Comparison of ENCODE assay signal across 14 mouse cellular contexts in genomic region chr11:62612604-62613003, GRCm38 (mm10). TPM values are rescaled to one million over a fixed set of nuclear protein-coding genes. Genes with fewer than 3 reads are reported as not detected.
DNase-seq lines count a peak whose midpoint lies in the region; ATAC-seq and TF ChIP-seq lines count a peak whose summit lies in the region.
"Had no signal": no experiment of that assay in that cellular context is flagged by ENCODE, and none has a peak within 500 bp of the region (broad histone marks: within the 10 kb centered on the region; RNA-seq: fewer than 3 reads in every experiment).

No protein-coding gene starts in this region.

- H3K27me3 ChIP-seq in forebrain, embryonic 11.5 days (ENCODE audit: control insufficient read depth, insufficient read depth, low read length), result no peaks in the 10 kb centered on the region
- H3K27me3 ChIP-seq in hindbrain, embryonic 10.5 days (ENCODE audit: insufficient read depth, poor library complexity, severe bottlenecking), result 0 out of 2 replicates have a peak, but pooled peaks cover 5% of the 10 kb centered on the region
- H3K27me3 ChIP-seq in midbrain, embryonic 10.5 days (ENCODE audit: low read depth, poor library complexity, severe bottlenecking), result no peaks in the 10 kb centered on the region
- no peaks in the 10 kb centered on the region for H3K27me3 ChIP-seq in neural tube, embryonic 14.5 days (ENCODE audit: control insufficient read depth, insufficient read depth, low read length)
- H3K27me3 ChIP-seq: heart, embryonic 13.5 days; liver, embryonic 13.5 days had no signal

- TF ChIP-seq CTCF in lung, adult 2 months (IDR thresholded peaks at IDR 0.05; ENCODE audit: insufficient read depth, low read length), result no peak

- ATAC-seq in forebrain, embryonic 11.5 days (replicated peaks; ENCODE audit: low FRiP score), result no peak
- no peak for ATAC-seq in neural tube, embryonic 14.5 days (ENCODE audit: low read depth)

- H3K36me3 ChIP-seq in forebrain, embryonic 11.5 days (ENCODE audit: control insufficient read depth, insufficient read depth, low read length), result no peaks in the 10 kb centered on the region
- peaks cover 57% of the 10 kb centered on the region for H3K36me3 ChIP-seq in hindbrain, embryonic 10.5 days
- H3K36me3 ChIP-seq in midbrain, embryonic 10.5 days, result peaks cover 55% of the 10 kb centered on the region
- H3K36me3 ChIP-seq in neural tube, embryonic 14.5 days (ENCODE audit: control insufficient read depth, insufficient read depth, low read length), result peaks cover 7% of the 10 kb centered on the region; the same call in 1 of the 2 replicates

- H3K9me3 ChIP-seq in forebrain, embryonic 11.5 days (ENCODE audit: control insufficient read depth, low read length), result no peaks in the 10 kb centered on the region
- no peaks in the 10 kb centered on the region for H3K9me3 ChIP-seq in hindbrain, embryonic 10.5 days
- no peaks in the 10 kb centered on the region for H3K9me3 ChIP-seq in midbrain, embryonic 10.5 days (replicated peaks)
- H3K9me3 ChIP-seq in neural tube, embryonic 14.5 days (ENCODE audit: control insufficient read depth, low read length), result no peaks in the 10 kb centered on the region
- H3K9me3 ChIP-seq: heart, embryonic 13.5 days; liver, embryonic 13.5 days had no signal

- H3K4me3 ChIP-seq in forebrain, embryonic 11.5 days (ENCODE audit: low read depth, low read length), result no peak overlapping the region
- H3K4me3 ChIP-seq in hindbrain, embryonic 10.5 days, result no peak overlapping the region
- no peak overlapping the region for H3K4me3 ChIP-seq in midbrain, embryonic 10.5 days
- H3K4me3 ChIP-seq in neural tube, embryonic 14.5 days (ENCODE audit: low read depth, low read length), result no peak overlapping the region
- H3K4me3 ChIP-seq in lung, adult 2 months (replicated peaks; ENCODE audit: extremely low read depth, low read depth, low read length), result no peak overlapping the region
- H3K4me3 ChIP-seq: liver, embryonic 13.5 days had no signal

- no peak for TF ChIP-seq POLR2A in lung, adult 2 months (IDR thresholded peaks at IDR 0.05; ENCODE audit: borderline replicate concordance, extremely low read depth, low read depth, low read length)

- H3K4me1 ChIP-seq in forebrain, embryonic 11.5 days (replicated peaks; ENCODE audit: control insufficient read depth, insufficient read depth, low read length), result no peaks in the 10 kb centered on the region; the same call in 1 of the 2 replicates
- H3K4me1 ChIP-seq in hindbrain, embryonic 10.5 days (replicated peaks), result peaks cover 39% of the 10 kb centered on the region
- H3K4me1 ChIP-seq in midbrain, embryonic 10.5 days, result peaks cover 33% of the 10 kb centered on the region
- H3K4me1 ChIP-seq in neural tube, embryonic 14.5 days (ENCODE audit: control insufficient read depth, insufficient read depth, low read length), result peaks cover 14% of the 10 kb centered on the region; the same call in 1 of the 2 replicates
- H3K4me1 ChIP-seq in lung, adult 2 months (ENCODE audit: control insufficient read depth, insufficient read depth, low read length), result peaks cover 3% of the 10 kb centered on the region; the same call in 1 of the 2 replicates

- no peak for DNase-seq in forebrain, embryonic 11.5 days (ENCODE audit: low spot score)
- no peak for DNase-seq in hindbrain, embryonic 10.5 days (ENCODE audit: low spot score)
- DNase-seq in midbrain, embryonic 10.5 days (ENCODE audit: low spot score), result no peak
- no peak for DNase-seq in testis, postnatal 14 days (ENCODE audit: low spot score)
- no peak for DNase-seq in ovary, postnatal 10 days (ENCODE audit: low spot score)
- DNase-seq in lung, adult 2 months, result no peak
- DNase-seq: cerebellum, adult 11-12 months; gastrocnemius, postnatal 36 days; kidney, adult 9 months; liver, embryonic 13.5 days; right cerebral cortex, postnatal 4 days; thymus, adult 2 months had no signal

- 75% methylated on average over 10 of the region's 10 CpGs for WGBS in forebrain, embryonic 11.5 days
- WGBS in hindbrain, embryonic 10.5 days, result 62% methylated on average over 10 of the region's 10 CpGs
- WGBS in midbrain, embryonic 10.5 days, result 79% methylated on average over 10 of the region's 10 CpGs
- WGBS in neural tube, embryonic 14.5 days, result 39% methylated on average over 10 of the region's 10 CpGs
- 89% methylated on average over 10 of the region's 10 CpGs for WGBS in lung, adult 2 months

- H3K4me2 ChIP-seq in forebrain, embryonic 11.5 days (ENCODE audit: low read depth, low read length, severe bottlenecking), result no peak overlapping the region
- 0 out of 2 replicates have a peak overlapping the region, but pooled peaks have one; percentile 45 for H3K4me2 ChIP-seq in neural tube, embryonic 14.5 days (ENCODE audit: low read depth, low read length)
- H3K4me2 ChIP-seq: liver, embryonic 13.5 days had no signal

- H3K27ac ChIP-seq in forebrain, embryonic 11.5 days (ENCODE audit: low read depth, low read length), result no peak overlapping the region
- H3K27ac ChIP-seq in hindbrain, embryonic 10.5 days, result peak overlapping the region; percentile 89
- H3K27ac ChIP-seq in midbrain, embryonic 10.5 days (replicated peaks), result peak overlapping the region; percentile 90
- peak overlapping the region; percentile 94 for H3K27ac ChIP-seq in neural tube, embryonic 14.5 days (ENCODE audit: low read depth, low read length)
- H3K27ac ChIP-seq: heart, embryonic 13.5 days; liver, embryonic 13.5 days had no signal

- peak overlapping the region; percentile 60 for H3K9ac ChIP-seq in forebrain, embryonic 11.5 days (ENCODE audit: low read length)
- H3K9ac ChIP-seq in neural tube, embryonic 14.5 days (replicated peaks; ENCODE audit: low read depth, low read length), result peak overlapping the region; percentile 25; the same call in 1 of the 2 replicates
- H3K9ac ChIP-seq: liver, embryonic 13.5 days had no signal

RNA-seq across cellular contexts. Expression of gene Lrrc75a, which starts 35.7 kb away (rescaled TPM):
- 14.3 and 20.7 TPM in 2 replicates for polyA plus RNA-seq in forebrain, embryonic 11.5 days (2014; fragmentation: Nextera tagmentation; extraction: Ambion mirVana)
- 12.6 and 15.0 TPM in 2 replicates for polyA plus RNA-seq in hindbrain, embryonic 10.5 days (2016; fragmentation: Nextera tagmentation; extraction: Ambion mirVana)
- polyA plus RNA-seq in midbrain, embryonic 10.5 days (2016; fragmentation: Nextera tagmentation; extraction: Ambion mirVana), result 10.6 and 10.8 TPM in 2 replicates
- polyA plus RNA-seq in neural tube, embryonic 14.5 days (2014; fragmentation: Nextera tagmentation; extraction: Ambion mirVana), result 10.1 and 10.5 TPM in 2 replicates
- polyA plus RNA-seq in lung, adult 2 months (2012; rRNA removed), result 25.8 and 29.0 TPM in 2 replicates

RNA-seq across cellular contexts. Expression of gene Mmgt2, which starts 35.9 kb away (rescaled TPM):
- 37.8 and 41.1 TPM in 2 replicates for polyA plus RNA-seq in forebrain, embryonic 11.5 days (2014; fragmentation: Nextera tagmentation; extraction: Ambion mirVana)
- 36.1 and 47.3 TPM in 2 replicates for polyA plus RNA-seq in hindbrain, embryonic 10.5 days (2016; fragmentation: Nextera tagmentation; extraction: Ambion mirVana)
- 38.7 and 40.9 TPM in 2 replicates for polyA plus RNA-seq in midbrain, embryonic 10.5 days (2016; fragmentation: Nextera tagmentation; extraction: Ambion mirVana)
- polyA plus RNA-seq in neural tube, embryonic 14.5 days (2014; fragmentation: Nextera tagmentation; extraction: Ambion mirVana), result 25.9 and 27.4 TPM in 2 replicates
- polyA plus RNA-seq in lung, adult 2 months (2012; rRNA removed), result 38.6 and 38.8 TPM in 2 replicates

RNA-seq across cellular contexts. Expression of gene Trpv2, which starts 38.3 kb away (rescaled TPM):
- 3.0 and 3.1 TPM in 2 replicates for polyA plus RNA-seq in forebrain, embryonic 11.5 days (2014; fragmentation: Nextera tagmentation; extraction: Ambion mirVana)
- 6.2 and 6.5 TPM in 2 replicates for polyA plus RNA-seq in hindbrain, embryonic 10.5 days (2016; fragmentation: Nextera tagmentation; extraction: Ambion mirVana)
- 3.5 and 6.4 TPM in 2 replicates for polyA plus RNA-seq in midbrain, embryonic 10.5 days (2016; fragmentation: Nextera tagmentation; extraction: Ambion mirVana)
- 25.1 and 25.8 TPM in 2 replicates for polyA plus RNA-seq in neural tube, embryonic 14.5 days (2014; fragmentation: Nextera tagmentation; extraction: Ambion mirVana)
- polyA plus RNA-seq in lung, adult 2 months (2012; rRNA removed), result 19.6 and 21.8 TPM in 2 replicates
